Mouse (Mus musculus) c-Kit-positive CD71-positive TER-119-negative erythroid progenitor cells, embryonic 14.5 days (primary cell): ENCODE data around the gene 4921530L21Rik.

ENCODE experiments used
- DNase-seq: peaks from one replicate; pipeline ENCODE4 v3.0.0-alpha.2; 2013; ENCODE audit warnings: low read depth

Gene 4921530L21Rik

GRCm38 (mm10) chr14:95880954-95881353 is at the start of gene 4921530L21Rik:
TSS of gene 4921530L21Rik (plus strand) at chr14:95881254.
- no peak for DNase-seq

- no peak for DNase-seq
Observed at GRCm38 (mm10) chr14:95833866-95834265, 47.2 kb upstream of the 4921530L21Rik start.

- DNase-seq: no peak
Observed at GRCm38 (mm10) chr14:95862981-95863380, 18.1 kb upstream of the 4921530L21Rik start.

- DNase-seq: no peak
Observed at GRCm38 (mm10) chr14:95865676-95866416, 15.2 kb upstream of the 4921530L21Rik start.

- DNase-seq: no peak
Observed at GRCm38 (mm10) chr14:95872020-95872419, 9.0 kb upstream of the 4921530L21Rik start.

- DNase-seq: no peak
Observed at GRCm38 (mm10) chr14:95876785-95877510, 4.1 kb upstream of the 4921530L21Rik start.

GRCm38 (mm10) chr14:95877548-95877947 is 3.5 kb upstream of the 4921530L21Rik start:
- DNase-seq: no peak

- no peak for DNase-seq
Observed at GRCm38 (mm10) chr14:95899458-95899857, 18.4 kb downstream of the 4921530L21Rik start.

- DNase-seq: no peak
Observed at GRCm38 (mm10) chr14:95904591-95905095, 23.6 kb downstream of the 4921530L21Rik start.

- no peak for DNase-seq
Observed at GRCm38 (mm10) chr14:95913293-95913692, 32.2 kb downstream of the 4921530L21Rik start.

GRCm38 (mm10) chr14:95926742-95927141 is 45.7 kb downstream of the 4921530L21Rik start:
- no peak for DNase-seq

- DNase-seq: no peak
Observed at GRCm38 (mm10) chr14:95927810-95928785, 47.0 kb downstream of the 4921530L21Rik start.
